Mouse (Mus musculus) neural tube, embryonic 10.5 days (tissue): ENCODE results near the gene S100a5.

ENCODE experiments used
- DNase-seq: peaks from one replicate; pipeline ENCODE4 v3.0.0-alpha.2; 2017; ENCODE audit warnings: low spot score; ENCODE audit errors: extremely low spot score

S100a5 gene

GRCm38 (mm10) chr3:90608223-90608622 lies at the start of gene S100a5:
TSS of gene S100a5 (plus strand) at chr3:90608523.
- DNase-seq = no peak

- no peak for DNase-seq
Observed at GRCm38 (mm10) chr3:90560008-90560628, 48.2 kb upstream of the S100a5 start, which contains the start of gene S100a3. TSS of gene S100a3 (plus strand) at chr3:90560578.

GRCm38 (mm10) chr3:90574691-90575090 lies 33.6 kb upstream of the S100a5 start:
- DNase-seq = no peak

GRCm38 (mm10) chr3:90575320-90575719 lies 33.0 kb upstream of the S100a5 start:
- no peak for DNase-seq

GRCm38 (mm10) chr3:90576351-90577001 lies 31.8 kb upstream of the S100a5 start:
- no peak for DNase-seq

GRCm38 (mm10) chr3:90579433-90579832 lies 28.9 kb upstream of the S100a5 start:
- no peak for DNase-seq

- DNase-seq = no peak
Observed at GRCm38 (mm10) chr3:90581141-90581540, 27.2 kb upstream of the S100a5 start.

- DNase-seq = no peak
Observed at GRCm38 (mm10) chr3:90582156-90582555, 26.2 kb upstream of the S100a5 start.

GRCm38 (mm10) chr3:90582556-90582955 lies 25.8 kb upstream of the S100a5 start:
- no peak for DNase-seq

- DNase-seq = no peak
Observed at GRCm38 (mm10) chr3:90583893-90584292, 24.4 kb upstream of the S100a5 start.

- peak; percentile 65 for DNase-seq
Observed at GRCm38 (mm10) chr3:90585595-90585994, 22.7 kb upstream of the S100a5 start.

GRCm38 (mm10) chr3:90586016-90586643 lies 22.2 kb upstream of the S100a5 start:
- DNase-seq = no peak

- DNase-seq = no peak
Observed at GRCm38 (mm10) chr3:90586906-90587305, 21.4 kb upstream of the S100a5 start.

- no peak for DNase-seq
Observed at GRCm38 (mm10) chr3:90587361-90588101, 20.8 kb upstream of the S100a5 start.

- no peak for DNase-seq
Observed at GRCm38 (mm10) chr3:90589390-90589789, 18.9 kb upstream of the S100a5 start.

- no peak for DNase-seq
Observed at GRCm38 (mm10) chr3:90589947-90590346, 18.4 kb upstream of the S100a5 start, which contains the start of gene S100a2. TSS of gene S100a2 (plus strand) at chr3:90590247.

GRCm38 (mm10) chr3:90594466-90594865 lies 13.9 kb upstream of the S100a5 start:
- no peak for DNase-seq

GRCm38 (mm10) chr3:90595556-90595955 lies 12.8 kb upstream of the S100a5 start:
- DNase-seq = no peak

- DNase-seq = no peak
Observed at GRCm38 (mm10) chr3:90596810-90597209, 11.5 kb upstream of the S100a5 start.

- no peak for DNase-seq
Observed at GRCm38 (mm10) chr3:90597736-90598135, 10.6 kb upstream of the S100a5 start.

GRCm38 (mm10) chr3:90598212-90598611 lies 10.1 kb upstream of the S100a5 start:
- no peak for DNase-seq

GRCm38 (mm10) chr3:90599401-90599800 lies 8.9 kb upstream of the S100a5 start:
- no peak for DNase-seq
